Mouse (Mus musculus): ENCODE data around the gene Tspan7. TPM values are rescaled to one million over a fixed set of nuclear protein-coding genes. Genes with fewer than 3 reads are reported as not detected.

Tspan7 gene
- total RNA-seq (2023) = 0.25 TPM in 1 of 2 replicates, not detected in the other

GRCm38 (mm10) chrX:10484872-10485569, at the start of gene Tspan7:
Gene Tspan7, plus strand, starts transcription at chrX:10485158.

Other genes with a start within 250 kb of the Tspan7 start
- gene Otc, start 232.9 kb upstream of the Tspan7 start, total RNA-seq (2023) = not detected in 2 replicates
- gene Mid1ip1, start 229.9 kb downstream of the Tspan7 start, total RNA-seq (2023) = 95.4 and 104 TPM in 2 replicates